Mouse (Mus musculus): ENCODE measurements at regions not wholly inside any gene's neighbourhood (a gene's known extent, or its start where the extent isn't known, plus 50 kb on each side); places are given as distances from the start of the nearest gene placed in this dataset.

- Histone ChIP-seq H3K27ac (ENCODE audit: low read depth) (no peak overlapping the region), H3K4me3 (ENCODE audit: low read depth, low read length) (no peak overlapping the region), H3K27me3 (ENCODE audit: insufficient read depth, low read length) (no peaks in the 10 kb centered on the region), H3K4me1 (ENCODE audit: insufficient read depth) (no peaks in the 10 kb centered on the region), H3K9me3 (ENCODE audit: low read depth, low read length) (no peaks in the 10 kb centered on the region), H3K4me2 (no peak overlapping the region), H3K36me3 (ENCODE audit: insufficient read depth) (no peaks in the 10 kb centered on the region), H3K9ac (no peak overlapping the region)
- 46% methylated on average over 9 of the region's 9 CpGs for WGBS
- ATAC-seq (ENCODE audit: insufficient read depth) (no peak), DNase-seq (no peak)
- no peak for TF ChIP-seq CTCF (IDR thresholded peaks at IDR 0.05; ENCODE audit: low read depth)
Measured at GRCm38 (mm10) chr3:37860715-37861461, 136.6 kb upstream of the Gm5148 start.

- 0 out of 2 replicates have a peak overlapping the region, but pooled peaks have one; percentile 33 for H3K27ac ChIP-seq (ENCODE audit: low read depth)
- no peak for TF ChIP-seq CTCF (IDR thresholded peaks at IDR 0.05; ENCODE audit: low read depth)
- H3K4me1 ChIP-seq (ENCODE audit: insufficient read depth): no peaks in the 10 kb centered on the region
- WGBS: 27% methylated on average over 13 of the region's 13 CpGs
- DNase-seq: peak; percentile 76
- H3K9me3 ChIP-seq (ENCODE audit: low read depth, low read length): no peaks in the 10 kb centered on the region
- H3K4me3 ChIP-seq (ENCODE audit: low read depth, low read length): no peak overlapping the region
- H3K4me2 ChIP-seq: no peak overlapping the region
- no peaks in the 10 kb centered on the region for H3K36me3 ChIP-seq (ENCODE audit: insufficient read depth)
- no peak overlapping the region for H3K9ac ChIP-seq
- peak; percentile 78 for ATAC-seq (ENCODE audit: insufficient read depth)
- no peaks in the 10 kb centered on the region for H3K27me3 ChIP-seq (ENCODE audit: insufficient read depth, low read length)
Measured at GRCm38 (mm10) chr3:37860034-37860714, 135.9 kb upstream of the Gm5148 start.

- no peak for TF ChIP-seq CTCF (IDR thresholded peaks at IDR 0.05; ENCODE audit: low read depth)
- H3K27ac ChIP-seq (ENCODE audit: low read depth): no peak overlapping the region
- DNase-seq: no peak
- H3K36me3 ChIP-seq (ENCODE audit: insufficient read depth): no peaks in the 10 kb centered on the region
- H3K4me1 ChIP-seq (ENCODE audit: insufficient read depth): no peaks in the 10 kb centered on the region
- no peak overlapping the region for H3K9ac ChIP-seq
- whole genome bisulfite sequencing: 82% methylated on average over 6 of the region's 6 CpGs
- no peak overlapping the region for H3K4me2 ChIP-seq
- no peak overlapping the region for H3K4me3 ChIP-seq (ENCODE audit: low read depth, low read length)
- no peaks in the 10 kb centered on the region for H3K9me3 ChIP-seq (ENCODE audit: low read depth, low read length)
- no peak for ATAC-seq (ENCODE audit: insufficient read depth)
- H3K27me3 ChIP-seq (ENCODE audit: insufficient read depth, low read length): no peaks in the 10 kb centered on the region
Measured at GRCm38 (mm10) chr3:37858624-37859302, 134.5 kb upstream of the Gm5148 start.

GRCm38 (mm10) chr3:37846191-37847003, 122.1 kb upstream of the Gm5148 start:
- TF ChIP-seq CTCF (IDR thresholded peaks at IDR 0.05; ENCODE audit: low read depth): no peak
- Histone ChIP-seq H3K27ac (ENCODE audit: low read depth) (no peak overlapping the region), H3K4me2 (no peak overlapping the region), H3K4me3 (ENCODE audit: low read depth, low read length) (no peak overlapping the region), H3K36me3 (ENCODE audit: insufficient read depth) (no peaks in the 10 kb centered on the region), H3K9ac (no peak overlapping the region), H3K27me3 (ENCODE audit: insufficient read depth, low read length) (no peaks in the 10 kb centered on the region), H3K9me3 (ENCODE audit: low read depth, low read length) (no peaks in the 10 kb centered on the region), H3K4me1 (ENCODE audit: insufficient read depth) (no peaks in the 10 kb centered on the region)
- DNase-seq: peak; percentile 66
- peak; percentile 69; the same call in 1 of the 2 replicates for ATAC-seq (ENCODE audit: insufficient read depth)
- WGBS: 49% methylated on average over 3 of the region's 3 CpGs

GRCm38 (mm10) chr3:37845313-37846023, 121.2 kb upstream of the Gm5148 start:
- ATAC-seq (ENCODE audit: insufficient read depth): no peak
- Histone ChIP-seq H3K4me3 (ENCODE audit: low read depth, low read length) (no peak overlapping the region), H3K36me3 (ENCODE audit: insufficient read depth) (no peaks in the 10 kb centered on the region), H3K4me1 (ENCODE audit: insufficient read depth) (no peaks in the 10 kb centered on the region), H3K9me3 (ENCODE audit: low read depth, low read length) (no peaks in the 10 kb centered on the region), H3K9ac (no peak overlapping the region), H3K4me2 (no peak overlapping the region), H3K27ac (ENCODE audit: low read depth) (no peak overlapping the region; the same call in 1 of the 2 replicates), H3K27me3 (ENCODE audit: insufficient read depth, low read length) (no peaks in the 10 kb centered on the region)
- no peak for TF ChIP-seq CTCF (IDR thresholded peaks at IDR 0.05; ENCODE audit: low read depth)
- DNase-seq: no peak
- 69% methylated on average over 11 of the region's 11 CpGs for WGBS

GRCm38 (mm10) chr3:37844731-37845312, 120.5 kb upstream of the Gm5148 start:
- no peak overlapping the region for H3K4me2 ChIP-seq
- ATAC-seq (ENCODE audit: insufficient read depth) (no peak), DNase-seq (no peak)
- H3K9me3 ChIP-seq (ENCODE audit: low read depth, low read length): no peaks in the 10 kb centered on the region
- H3K9ac ChIP-seq: no peak overlapping the region
- TF ChIP-seq CTCF (IDR thresholded peaks at IDR 0.05; ENCODE audit: low read depth): no peak
- no peak overlapping the region for H3K4me3 ChIP-seq (ENCODE audit: low read depth, low read length)
- no peaks in the 10 kb centered on the region for H3K4me1 ChIP-seq (ENCODE audit: insufficient read depth)
- no peak overlapping the region; the same call in 1 of the 2 replicates for H3K27ac ChIP-seq (ENCODE audit: low read depth)
- 75% methylated on average over 8 of the region's 8 CpGs for WGBS
- H3K27me3 ChIP-seq (ENCODE audit: insufficient read depth, low read length): no peaks in the 10 kb centered on the region
- no peaks in the 10 kb centered on the region for H3K36me3 ChIP-seq (ENCODE audit: insufficient read depth)
